Mouse (Mus musculus): ENCODE measurements around the gene Rdh5.

Gene Rdh5

GRCm38 (mm10) chr10:128908778-128909448 is 13.8 kb downstream of the Rdh5 start:
- DNase-seq (ENCODE audit: low spot score in 2 of 2), result no peak

GRCm38 (mm10) chr10:128904812-128905211 is 17.9 kb downstream of the Rdh5 start:
- DNase-seq (ENCODE audit: low spot score in 2 of 2), result no peak

- no peak for DNase-seq (ENCODE audit: low spot score in 2 of 2)
These were observed 20.2 kb downstream of the Rdh5 start for GRCm38 (mm10) chr10:128902409-128902988.

- no peak for DNase-seq (ENCODE audit: low spot score in 2 of 2)
These were observed 21.3 kb downstream of the Rdh5 start for GRCm38 (mm10) chr10:128901409-128901808.

- no peak for DNase-seq (ENCODE audit: low spot score in 2 of 2)
These were observed 22.0 kb downstream of the Rdh5 start, which contains the start of gene Cd63 for GRCm38 (mm10) chr10:128900698-128901097. TSS of gene Cd63 (plus strand) at chr10:128900989.

- DNase-seq (ENCODE audit: low spot score in 2 of 2), result no peak
These were observed 22.8 kb downstream of the Rdh5 start for GRCm38 (mm10) chr10:128899759-128900490.

GRCm38 (mm10) chr10:128897501-128897900 is 25.2 kb downstream of the Rdh5 start:
- no peak for DNase-seq (ENCODE audit: low spot score in 2 of 2)

GRCm38 (mm10) chr10:128896807-128897206 is 25.9 kb downstream of the Rdh5 start:
- no peak for DNase-seq (ENCODE audit: low spot score in 2 of 2)

GRCm38 (mm10) chr10:128895952-128896693 is 26.6 kb downstream of the Rdh5 start:
- no peak for DNase-seq (ENCODE audit: low spot score in 2 of 2)

GRCm38 (mm10) chr10:128895437-128895836 is 27.3 kb downstream of the Rdh5 start:
- peak in 1 of 2 experiments; percentile 85 for DNase-seq (ENCODE audit: low spot score in 2 of 2)

- DNase-seq (ENCODE audit: low spot score in 2 of 2), result no peak
These were observed 30.4 kb downstream of the Rdh5 start for GRCm38 (mm10) chr10:128892246-128892645.

- DNase-seq (ENCODE audit: low spot score in 2 of 2), result peak; percentile 23 to 40
These were observed 31.2 kb downstream of the Rdh5 start, which contains the start of gene Gdf11 for GRCm38 (mm10) chr10:128891296-128892094. TSS of gene Gdf11 (minus strand) at chr10:128891718.

- DNase-seq (ENCODE audit: low spot score in 2 of 2), result no peak
These were observed 32.0 kb downstream of the Rdh5 start for GRCm38 (mm10) chr10:128890383-128891295.

GRCm38 (mm10) chr10:128889846-128890245 is 32.8 kb downstream of the Rdh5 start:
- DNase-seq (ENCODE audit: low spot score in 2 of 2), result no peak

- DNase-seq (ENCODE audit: low spot score in 2 of 2), result peak in 1 of 2 experiments; percentile 8
These were observed 33.5 kb downstream of the Rdh5 start for GRCm38 (mm10) chr10:128888941-128889827.

- DNase-seq (ENCODE audit: low spot score in 2 of 2), result no peak
These were observed 40.6 kb downstream of the Rdh5 start for GRCm38 (mm10) chr10:128882067-128882466.

GRCm38 (mm10) chr10:128878811-128879210 is 43.9 kb downstream of the Rdh5 start:
- DNase-seq (ENCODE audit: low spot score in 2 of 2), result no peak

- no peak for DNase-seq (ENCODE audit: low spot score in 2 of 2)
These were observed 44.4 kb downstream of the Rdh5 start for GRCm38 (mm10) chr10:128878291-128878690.

GRCm38 (mm10) chr10:128870341-128870740 is 52.3 kb downstream of the Rdh5 start:
- no peak for DNase-seq (ENCODE audit: low spot score in 2 of 2)

All from heart, adult 9 months (tissue).